Mouse (Mus musculus) T-cell, adult 66 days (primary cell): Measurements from ENCODE around the gene Jak1. TPM values are rescaled to one million over a fixed set of nuclear protein-coding genes. Genes with fewer than 3 reads are reported as not detected.

Experiments
- total RNA-seq, 2 experiments: library from RNA; stranded (reverse); gene quantifications; 3 replicates in 1 of 2; 4 replicates in 1 of 2; pipeline ENCODE4 v1.2.4; 2023

Jak1 gene
- 100 to 1,000 TPM; 499 to 540 TPM for total RNA-seq

DNA sequence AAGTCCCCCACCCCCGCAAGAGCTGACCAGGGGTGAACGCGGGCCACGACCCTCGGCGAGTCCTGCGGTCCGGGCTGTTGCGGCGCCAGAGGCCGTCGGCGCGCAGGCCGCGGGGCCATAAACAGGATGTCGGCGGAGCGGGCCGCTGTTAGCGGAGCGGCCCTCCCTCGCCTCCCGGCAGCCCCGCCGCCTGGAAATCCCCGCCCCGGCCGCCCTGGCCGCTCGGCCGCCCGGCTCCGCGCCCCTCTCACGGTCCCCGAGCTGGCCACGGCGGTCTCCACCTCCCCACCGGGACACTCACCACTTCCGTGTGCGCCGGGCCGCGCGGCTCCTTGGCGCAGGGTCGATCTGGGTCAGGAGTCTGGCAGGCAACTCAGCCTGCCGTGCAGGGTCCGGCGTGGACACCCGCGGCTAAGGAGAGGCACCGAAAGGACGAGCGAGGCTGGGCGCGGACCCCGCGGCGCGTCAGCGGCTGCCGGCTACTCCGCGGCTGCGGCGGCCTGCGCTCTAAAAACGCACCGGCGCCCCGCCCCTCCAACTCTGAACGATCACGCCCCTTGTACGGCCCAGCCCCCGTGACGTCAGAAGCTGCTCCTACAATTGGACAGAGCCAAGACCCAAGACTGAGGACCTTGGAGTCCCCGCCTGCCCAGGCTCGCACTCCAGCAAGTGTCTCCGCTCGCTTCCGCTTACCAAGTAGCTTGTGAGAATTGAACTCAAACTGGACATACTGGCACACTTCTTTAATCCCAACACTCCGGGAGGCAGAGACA, at the start of gene Jak1:
Gene Jak1 (minus strand): TSS at position 542 of the 773 bp plus-strand sequence.

Other genes starting within 250 kb of the Jak1 start
- not detected for gene Gm10577, start 244.6 kb downstream of the Jak1 start, total RNA-seq
- 1 to 10 TPM; 7.0 to 9.3 TPM for gene Raver2, start 196.3 kb downstream of the Jak1 start, total RNA-seq
- under 1 TPM in 1 of 2 experiments, not detected in 1; 0.44 TPM for gene Ak4, start 154.0 kb upstream of the Jak1 start, total RNA-seq
- 1 to 10 TPM; 3.1 to 3.6 TPM for gene Dnajc6, start 231.4 kb upstream of the Jak1 start, total RNA-seq